Mouse (Mus musculus) urinary bladder, postnatal 14 days (tissue): ENCODE results near the gene Cwc22.

Experiments used
- DNase-seq: peaks from one replicate; pipeline ENCODE4 v3.0.0; 2021; ENCODE audit warnings: low spot score

Cwc22 gene

GRCm38 (mm10) chr2:77925187-77925924 lies 20.8 kb downstream of the Cwc22 start:
- no peak for DNase-seq

- no peak for DNase-seq
Measured at GRCm38 (mm10) chr2:77924003-77924402, 22.2 kb downstream of the Cwc22 start.

GRCm38 (mm10) chr2:77923182-77923581 lies 23.0 kb downstream of the Cwc22 start:
- DNase-seq = no peak

GRCm38 (mm10) chr2:77921307-77921706 lies 24.9 kb downstream of the Cwc22 start:
- no peak for DNase-seq

- DNase-seq = no peak
Measured at GRCm38 (mm10) chr2:77920621-77921020, 25.6 kb downstream of the Cwc22 start.

- DNase-seq = no peak
Measured at GRCm38 (mm10) chr2:77918474-77918873, 27.7 kb downstream of the Cwc22 start.

- DNase-seq = no peak
Measured at GRCm38 (mm10) chr2:77918006-77918405, 28.2 kb downstream of the Cwc22 start.

- no peak for DNase-seq
Measured at GRCm38 (mm10) chr2:77917360-77917734, 28.8 kb downstream of the Cwc22 start.

GRCm38 (mm10) chr2:77916586-77917359 lies 29.4 kb downstream of the Cwc22 start:
- no peak for DNase-seq

- DNase-seq = no peak
Measured at GRCm38 (mm10) chr2:77915187-77915586, 31.0 kb downstream of the Cwc22 start.

- DNase-seq = no peak
Measured at GRCm38 (mm10) chr2:77913628-77914027, 32.5 kb downstream of the Cwc22 start.

- DNase-seq = no peak
Measured at GRCm38 (mm10) chr2:77912197-77912596, 34.0 kb downstream of the Cwc22 start.

GRCm38 (mm10) chr2:77911452-77911851 lies 34.7 kb downstream of the Cwc22 start:
- no peak for DNase-seq

GRCm38 (mm10) chr2:77910216-77910615 lies 36.0 kb downstream of the Cwc22 start:
- DNase-seq = no peak

- no peak for DNase-seq
Measured at GRCm38 (mm10) chr2:77907164-77907563, 39.0 kb downstream of the Cwc22 start.

GRCm38 (mm10) chr2:77905023-77905422 lies 41.2 kb downstream of the Cwc22 start:
- no peak for DNase-seq

- no peak for DNase-seq
Measured at GRCm38 (mm10) chr2:77904495-77904894, 41.7 kb downstream of the Cwc22 start.

GRCm38 (mm10) chr2:77903979-77904378 lies 42.2 kb downstream of the Cwc22 start:
- no peak for DNase-seq

- DNase-seq = no peak
Measured at GRCm38 (mm10) chr2:77903098-77903497, 43.1 kb downstream of the Cwc22 start.

- DNase-seq = no peak
Measured at GRCm38 (mm10) chr2:77901269-77901668, 44.9 kb downstream of the Cwc22 start.

- no peak for DNase-seq
Measured at GRCm38 (mm10) chr2:77900741-77901140, 45.4 kb downstream of the Cwc22 start.

GRCm38 (mm10) chr2:77900111-77900510 lies 46.1 kb downstream of the Cwc22 start:
- no peak for DNase-seq

- DNase-seq = no peak
Measured at GRCm38 (mm10) chr2:77898436-77898835, 47.7 kb downstream of the Cwc22 start.

GRCm38 (mm10) chr2:77897988-77898387 lies 48.2 kb downstream of the Cwc22 start:
- DNase-seq = no peak
